Comparison of ENCODE assay signal across 12 mouse cellular contexts in the genomic region with DNA sequence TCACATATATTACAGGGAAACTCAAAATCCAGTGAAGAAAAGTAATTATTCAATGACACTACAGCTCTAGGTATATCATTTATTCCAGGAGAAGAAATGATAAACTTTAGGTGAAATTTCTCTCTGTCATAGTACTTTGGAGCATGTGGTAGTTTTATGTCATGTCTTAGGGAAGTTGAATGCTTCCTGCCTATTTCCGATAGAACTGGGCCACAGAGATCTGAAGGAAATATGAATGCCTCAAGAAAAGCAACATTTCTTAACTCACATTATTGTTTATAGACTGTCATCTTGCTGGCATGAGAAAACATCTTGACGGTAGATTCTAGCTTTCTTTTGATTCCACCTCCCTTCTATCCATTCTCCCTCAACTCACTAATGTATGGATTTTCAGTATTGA.
"Had no signal": no experiment of that assay in that cellular context is flagged by ENCODE, and none has a peak within 500 bp of the region (broad histone marks: within the 10 kb centered on the region; RNA-seq: fewer than 3 reads in every experiment).

No protein-coding gene starts in this region.

- DNase-seq: retina, postnatal 1 day; right cerebral cortex, adult 18-20 months; right cerebral cortex, postnatal 14 days; right cerebral cortex, postnatal 25 days; right cerebral cortex, postnatal 4 days; spleen, adult 18-20 months; thymus, adult 18-20 months; thymus, adult 2 months; thymus, postnatal 14 days; thymus, postnatal 25 days; thymus, postnatal 36 days; thymus, postnatal 4 days had no signal
